Mouse (Mus musculus): ENCODE measurements around the gene Cd7. TPM values are rescaled to one million over a fixed set of nuclear protein-coding genes. Genes with fewer than 3 reads are reported as not detected.

Cd7 gene
- total RNA-seq, 2 experiments from 2014 or later = 6.1 TPM; not detected in 1

DNA sequence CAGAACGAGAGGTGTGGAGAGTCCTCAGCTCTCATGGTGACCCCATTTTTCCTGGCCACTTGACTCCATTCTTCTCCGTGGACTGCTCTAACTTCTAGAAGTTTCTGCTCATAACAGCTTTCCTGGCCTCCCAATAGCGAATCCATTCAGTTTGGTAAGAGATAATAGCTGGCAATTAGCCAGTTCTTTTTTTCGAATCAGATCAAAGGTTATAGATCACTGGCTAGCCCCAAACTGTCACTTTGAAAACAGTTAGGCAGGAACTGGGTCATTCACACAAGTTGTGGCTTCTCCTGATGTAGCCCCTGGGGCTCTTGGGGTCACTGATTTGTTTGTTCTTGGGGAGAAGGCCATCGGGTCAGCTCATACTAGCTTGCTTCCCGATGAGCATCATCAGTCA is 44.5 kb downstream of the Cd7 start:
- no peak for ATAC-seq (replicated peaks; ENCODE audit: poor library complexity, severe bottlenecking)

DNA sequence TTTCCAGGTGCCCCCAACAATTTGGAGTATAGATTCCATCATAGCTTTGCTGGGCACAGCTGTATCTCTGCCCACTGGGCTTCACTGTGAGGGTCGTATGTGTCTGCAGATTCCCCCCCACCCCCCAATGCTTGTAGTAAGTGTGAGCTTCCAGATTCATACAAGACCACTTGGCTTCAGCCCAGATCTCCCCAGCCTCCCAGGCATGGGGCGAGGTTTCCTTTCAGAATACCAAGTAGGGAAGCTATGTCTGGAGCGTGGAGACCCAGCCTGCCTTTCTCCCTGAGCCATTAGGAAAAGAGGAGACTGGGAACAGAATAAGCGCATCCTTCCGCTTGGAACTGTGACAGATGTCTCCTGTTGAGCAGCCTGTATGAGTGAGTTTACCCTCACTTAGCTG is 45.6 kb downstream of the Cd7 start:
- no peak for ATAC-seq (replicated peaks; ENCODE audit: poor library complexity, severe bottlenecking)

DNA sequence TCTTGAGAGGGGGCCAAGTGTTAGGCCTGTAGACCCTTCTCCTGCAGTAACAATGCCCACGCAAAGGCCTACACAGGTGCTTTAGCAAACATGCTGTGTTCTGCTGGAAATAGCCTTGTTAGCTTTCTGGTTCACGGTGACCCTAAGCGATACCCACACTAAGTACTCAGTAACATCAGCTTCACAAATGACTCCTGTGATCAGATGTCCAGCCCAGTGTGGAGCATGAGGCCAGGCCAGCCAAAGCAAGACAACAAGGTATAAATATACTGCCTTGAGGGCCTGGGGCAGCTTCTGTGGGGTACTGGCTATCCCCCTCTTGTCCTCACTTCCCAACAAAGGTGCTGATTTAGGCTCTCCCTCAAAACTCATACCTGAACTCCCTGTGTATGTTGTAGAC is 46.1 kb downstream of the Cd7 start:
- ATAC-seq (replicated peaks; ENCODE audit: poor library complexity, severe bottlenecking) = no peak

DNA sequence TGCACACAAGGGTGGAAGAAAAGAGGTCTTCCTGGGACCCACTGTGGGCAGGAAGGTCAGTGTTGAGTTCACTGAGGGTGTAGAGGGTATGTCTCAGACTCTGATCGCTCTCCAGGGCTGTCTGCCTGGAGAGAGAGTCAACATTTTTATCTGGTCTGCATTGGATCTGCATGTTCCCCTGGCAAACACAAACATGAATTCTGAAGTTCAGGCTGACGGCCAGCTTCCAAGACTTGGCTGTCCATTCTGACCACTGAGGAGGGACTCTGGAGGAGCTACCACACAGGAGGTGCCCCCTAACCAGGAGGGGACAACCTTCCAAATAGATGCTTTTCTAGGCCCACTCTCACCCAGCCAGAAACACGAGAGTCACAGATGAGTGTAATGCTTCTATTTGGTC is 47.4 kb downstream of the Cd7 start:
- no peak for ATAC-seq (replicated peaks; ENCODE audit: poor library complexity, severe bottlenecking)

DNA sequence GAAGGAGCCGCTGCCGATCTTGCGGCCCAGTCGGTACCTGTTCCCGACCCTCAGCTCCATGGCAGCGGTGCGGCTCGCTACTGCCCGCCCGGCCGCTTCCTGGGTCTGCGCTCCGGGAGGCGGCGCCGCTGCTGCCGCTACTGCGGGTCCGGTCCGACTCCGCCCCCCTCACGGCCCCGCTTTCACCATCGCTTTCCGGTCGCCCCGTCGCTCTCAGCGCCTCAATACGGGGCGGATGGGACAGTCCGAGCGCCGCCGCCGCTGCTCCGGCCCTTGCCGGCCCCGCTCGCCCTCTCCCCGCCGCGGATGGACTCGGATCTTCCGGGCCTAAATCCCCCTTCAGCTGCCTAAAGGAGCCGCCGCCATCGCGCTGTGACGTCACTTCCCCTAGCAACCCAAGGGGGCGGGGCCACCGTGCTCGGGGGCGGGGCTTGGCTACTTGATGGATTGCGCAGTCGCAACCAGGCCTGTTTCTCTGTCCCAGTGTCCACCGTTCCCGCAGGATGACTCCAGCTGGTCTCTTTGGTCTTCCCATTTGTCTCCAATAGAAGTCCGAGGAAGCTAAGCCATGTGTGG is 48.2 kb downstream of the Cd7 start, which contains the start of gene Csnk1d:
Csnk1d (minus strand) TSS at position 380 of the 576 bp plus-strand sequence.
- ATAC-seq (replicated peaks; ENCODE audit: poor library complexity, severe bottlenecking) = peak; percentile 71

DNA sequence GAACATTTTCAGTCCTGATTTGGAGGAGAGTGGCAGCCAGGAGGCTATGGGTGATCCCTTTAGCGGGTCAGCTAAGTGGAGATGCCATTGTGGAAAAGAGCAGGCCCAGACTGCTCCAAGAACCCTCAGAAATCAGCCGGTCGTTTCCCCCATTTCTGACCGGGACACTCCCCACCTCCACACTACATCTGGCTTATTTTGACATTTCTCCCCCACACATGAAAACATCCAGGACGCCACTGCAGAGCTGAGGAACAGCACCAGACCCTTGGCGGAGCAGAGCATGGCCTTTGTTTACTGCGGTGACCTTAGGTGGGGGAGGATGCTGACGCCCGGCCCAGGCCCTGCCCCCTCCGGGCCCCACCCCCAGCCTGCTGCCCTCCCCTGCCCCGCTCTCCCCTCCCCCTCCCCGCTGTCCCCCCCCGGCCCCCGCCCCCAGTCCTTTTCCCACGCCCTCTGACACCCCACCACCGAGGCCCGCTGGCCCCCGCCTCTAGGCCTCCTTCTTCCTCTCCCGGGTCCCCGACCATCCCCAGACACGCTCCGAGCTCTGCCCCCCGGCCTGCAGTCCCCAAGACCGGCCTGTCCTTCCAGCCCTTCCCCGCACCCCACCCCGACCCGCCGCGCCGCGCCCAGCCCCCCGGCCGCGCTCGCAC is 49.0 kb downstream of the Cd7 start:
- ATAC-seq (replicated peaks; ENCODE audit: poor library complexity, severe bottlenecking) = peak; percentile 44

DNA sequence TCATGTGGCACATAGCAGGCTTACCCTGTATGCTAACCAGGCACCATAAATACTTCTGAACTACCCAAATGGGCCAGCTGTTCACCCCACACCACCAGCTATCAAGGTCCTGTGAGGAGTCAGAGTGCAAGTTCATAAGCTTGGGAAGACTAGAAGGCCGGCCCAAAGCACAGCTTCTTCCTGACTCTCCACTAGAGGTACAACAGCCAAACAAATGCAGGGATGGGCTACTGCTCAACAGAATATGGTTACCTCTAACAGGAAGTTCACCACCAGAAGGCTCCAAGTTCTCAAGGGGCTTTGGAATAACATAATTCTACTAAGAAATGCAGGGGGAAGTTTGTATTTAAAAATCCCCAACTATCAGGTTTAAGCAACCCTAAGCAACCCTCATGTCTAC is 49.7 kb downstream of the Cd7 start:
- ATAC-seq (replicated peaks; ENCODE audit: poor library complexity, severe bottlenecking) = no peak

DNA sequence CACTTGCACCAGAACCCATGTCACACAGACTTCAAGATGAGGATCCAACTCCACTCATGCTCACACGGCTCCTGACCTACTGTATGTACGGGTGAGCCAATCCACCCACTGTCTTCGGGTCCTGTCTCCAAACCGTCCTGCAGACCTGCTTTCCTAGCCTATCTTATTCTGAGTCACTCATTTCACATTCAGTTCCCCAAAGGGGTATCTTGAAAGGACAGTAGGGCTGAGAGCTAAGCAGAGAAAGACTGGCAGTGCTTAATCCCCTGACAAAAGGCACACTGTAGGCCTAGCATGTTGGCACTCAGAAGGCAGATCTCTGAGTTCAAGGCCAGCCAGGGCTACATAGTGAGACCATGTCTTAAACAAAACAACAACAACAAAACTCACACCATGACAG is 50.8 kb downstream of the Cd7 start:
- peak; percentile 10 for ATAC-seq (replicated peaks; ENCODE audit: poor library complexity, severe bottlenecking)

DNA sequence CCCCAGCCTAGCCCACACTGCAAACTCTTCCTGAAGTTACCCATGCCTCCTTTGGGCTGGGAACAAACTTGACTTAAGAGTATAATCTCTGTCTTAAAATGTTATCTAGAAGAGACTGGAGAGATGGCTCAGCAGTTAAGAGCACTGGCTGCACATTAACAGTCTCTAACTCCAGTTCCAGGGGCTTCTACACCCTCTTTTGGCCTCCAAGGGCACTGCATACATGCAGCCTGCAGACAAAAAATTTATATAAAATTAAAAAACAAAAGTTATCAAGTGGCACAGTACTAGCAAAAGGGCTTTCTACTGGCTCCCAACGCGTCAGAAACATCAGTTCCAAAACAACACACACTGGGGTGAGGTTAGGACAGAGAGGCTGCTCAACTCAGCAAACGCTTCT is 51.6 kb downstream of the Cd7 start:
- ATAC-seq (replicated peaks; ENCODE audit: poor library complexity, severe bottlenecking) = no peak

Other genes starting within 250 kb of the Cd7 start
- gene Dus1l, start 243.0 kb downstream of the Cd7 start, total RNA-seq (2014; fragmentation: Nextera tagmentation) = 48.2 and 60.7 TPM in 2 replicates
- 63.0 and 74.8 TPM in 2 replicates for gene Dus1l, start 243.0 kb downstream of the Cd7 start, total RNA-seq (2017)
- 79.3 and 146 TPM in 2 replicates for gene Fasn, start 214.9 kb downstream of the Cd7 start, total RNA-seq (2014; fragmentation: Nextera tagmentation)
- 45.2 and 59.7 TPM in 2 replicates for gene Fasn, start 214.9 kb downstream of the Cd7 start, total RNA-seq (2017)
- gene Ccdc57, start 106.5 kb downstream of the Cd7 start, total RNA-seq (2014; fragmentation: Nextera tagmentation) = 4.6 and 5.2 TPM in 2 replicates
- 5.6 and 6.9 TPM in 2 replicates for gene Ccdc57, start 106.5 kb downstream of the Cd7 start, total RNA-seq (2017)
- 5.0 and 11.3 TPM in 2 replicates for gene Slc16a3, start 90.9 kb downstream of the Cd7 start, total RNA-seq (2014; fragmentation: Nextera tagmentation)
- gene Slc16a3, start 90.9 kb downstream of the Cd7 start, total RNA-seq (2017) = 4.1 and 4.7 TPM in 2 replicates
- 53.7 and 63.6 TPM in 2 replicates for gene Csnk1d, start 48.1 kb downstream of the Cd7 start, total RNA-seq (2014; fragmentation: Nextera tagmentation)
- gene Csnk1d, start 48.1 kb downstream of the Cd7 start, total RNA-seq (2017) = 68.2 and 70.6 TPM in 2 replicates
- not detected in 2 replicates for gene Sectm1b, start 24.2 kb upstream of the Cd7 start, total RNA-seq (2014; fragmentation: Nextera tagmentation)
- gene Sectm1b, start 24.2 kb upstream of the Cd7 start, total RNA-seq (2017) = not detected in 2 replicates
- not detected in 2 replicates for gene Sectm1a, start 41.8 kb upstream of the Cd7 start, total RNA-seq (2014; fragmentation: Nextera tagmentation)
- not detected in 2 replicates for gene Sectm1a, start 41.8 kb upstream of the Cd7 start, total RNA-seq (2017)
- not detected in 2 replicates for gene Tex19.2, start 79.3 kb upstream of the Cd7 start, total RNA-seq (2014; fragmentation: Nextera tagmentation)
- gene Tex19.2, start 79.3 kb upstream of the Cd7 start, total RNA-seq (2017) = not detected in 2 replicates
- gene Tex19.1, start 106.7 kb upstream of the Cd7 start, total RNA-seq (2014; fragmentation: Nextera tagmentation) = not detected in 2 replicates
- not detected in 2 replicates for gene Tex19.1, start 106.7 kb upstream of the Cd7 start, total RNA-seq (2017)
- gene Uts2r, start 120.9 kb upstream of the Cd7 start, total RNA-seq (2014; fragmentation: Nextera tagmentation) = not detected in 2 replicates
- gene Uts2r, start 120.9 kb upstream of the Cd7 start, total RNA-seq (2017) = not detected in 2 replicates
- 5.6 and 11.5 TPM in 2 replicates for gene Hexdc, start 165.0 kb upstream of the Cd7 start, total RNA-seq (2014; fragmentation: Nextera tagmentation)
- gene Hexdc, start 165.0 kb upstream of the Cd7 start, total RNA-seq (2017) = 2.4 and 4.8 TPM in 2 replicates
- 13.1 and 15.1 TPM in 2 replicates for gene Ogfod3, start 165.3 kb upstream of the Cd7 start, total RNA-seq (2014; fragmentation: Nextera tagmentation)
- 7.7 and 10.3 TPM in 2 replicates for gene Ogfod3, start 165.3 kb upstream of the Cd7 start, total RNA-seq (2017)
- 51.9 and 70.5 TPM in 2 replicates for gene Cybc1, start 189.9 kb upstream of the Cd7 start, total RNA-seq (2014; fragmentation: Nextera tagmentation)
- 32.9 and 54.6 TPM in 2 replicates for gene Cybc1, start 189.9 kb upstream of the Cd7 start, total RNA-seq (2017)
- 10.4 and 22.0 TPM in 2 replicates for gene Narf, start 197.8 kb upstream of the Cd7 start, total RNA-seq (2014; fragmentation: Nextera tagmentation)
- gene Narf, start 197.8 kb upstream of the Cd7 start, total RNA-seq (2017) = 14.7 and 21.0 TPM in 2 replicates
- 35.7 and 40.4 TPM in 2 replicates for gene Foxk2, start 220.6 kb upstream of the Cd7 start, total RNA-seq (2014; fragmentation: Nextera tagmentation)
- 25.3 and 26.1 TPM in 2 replicates for gene Foxk2, start 220.6 kb upstream of the Cd7 start, total RNA-seq (2017)